Mouse (Mus musculus) hindbrain, embryonic 14.5 days (tissue): Measurements from ENCODE around the gene Ccdc138. TPM values are rescaled to one million over a fixed set of nuclear protein-coding genes. Genes with fewer than 3 reads are reported as not detected.

Experiments
- ATAC-seq: fragments of 200-750 bp; cut with Nextera tagmentation; 2 replicates; pipeline ENCODE4 v1.8.0; 2017; ENCODE audit warnings: moderate number of reproducible peaks, mild to moderate bottlenecking, moderate TSS enrichment, moderate library complexity; ENCODE audit not compliant: low FRiP score
- DNase-seq: peaks from one replicate; pipeline ENCODE4 v3.0.0-alpha.2; 2015; ENCODE audit warnings: low spot score
- H3K27ac ChIP-seq: fragments of 300-500 bp; sonication (generic); 2 replicates; pipeline ENCODE4 v1.5.1; 2014; ENCODE audit warnings: mild to moderate bottlenecking, moderate library complexity
- H3K27me3 ChIP-seq: fragments of 300-500 bp; sonication (generic); 2 replicates; pipeline ENCODE4 v1.6.1; 2014; ENCODE audit warnings: mild to moderate bottlenecking, low read length, mixed read lengths; ENCODE audit not compliant: control insufficient read depth, insufficient read depth
- H3K36me3 ChIP-seq: fragments of 300-500 bp; sonication (generic); replicated peaks from 2 replicates; pipeline ENCODE4 v1.6.1; 2014; ENCODE audit not compliant: control insufficient read depth, insufficient read depth
- H3K4me1 ChIP-seq: fragments of 300-500 bp; sonication (generic); replicated peaks from 2 replicates; pipeline ENCODE4 v1.6.1; 2014; ENCODE audit warnings: antibody characterized with exemption, low read length, mixed read lengths; ENCODE audit not compliant: control insufficient read depth, insufficient read depth
- H3K4me2 ChIP-seq: fragments of 300-500 bp; sonication (generic); replicated peaks from 2 replicates; pipeline ENCODE4 v1.6.1; 2014; ENCODE audit warnings: mild to moderate bottlenecking, moderate library complexity
- H3K4me3 ChIP-seq: fragments of 300-500 bp; sonication (generic); replicated peaks from 2 replicates; pipeline ENCODE4 v1.5.1; 2014; ENCODE audit warnings: mild to moderate bottlenecking, low read length
- H3K9ac ChIP-seq: fragments of 300-500 bp; sonication (generic); 2 replicates; pipeline ENCODE4 v1.6.1; 2014
- H3K9me3 ChIP-seq: fragments of 300-500 bp; sonication (generic); 2 replicates; pipeline ENCODE4 v1.6.1; 2016; ENCODE audit warnings: low read length; ENCODE audit not compliant: control insufficient read depth
- WGBS: fragments of 180-500 bp; shearing (Covaris S2); extraction: QIAGEN DNeasy Blood & Tissue Kit; methylation state at CpG from one replicate; pipeline ENCODE4 v1.1.7; 2014; 5-methylcytosine and 5-hydroxymethylcytosine counted together
- polyA plus RNA-seq: library from polyadenylated mRNA; unstranded; fragments of >200 nt; fragmentation: Nextera tagmentation; extraction: Ambion mirVana; gene quantifications from 2 replicates; pipeline ENCODE4 v1.2.1, GENCODE M21; 2014

The Ccdc138 gene
- polyA plus RNA-seq, 1 experiment from 2014 or later: 7.7 TPM

- ATAC-seq (no peak), DNase-seq (no peak)
- Histone ChIP-seq H3K9me3 (no peaks in the 10 kb centered on the region), H3K9ac (no peak overlapping the region), H3K27ac (no peak overlapping the region), H3K4me2 (no peak overlapping the region), H3K36me3 (no peaks in the 10 kb centered on the region), H3K4me3 (no peak overlapping the region), H3K27me3 (no peaks in the 10 kb centered on the region), H3K4me1 (no peaks in the 10 kb centered on the region)
- 28% methylated on average over 7 of the region's 7 CpGs for WGBS
Observed at GRCm38 (mm10) chr10:58559098-58559497, 61.4 kb downstream of the Ccdc138 start.

- Histone ChIP-seq H3K27me3 (no peaks in the 10 kb centered on the region), H3K9ac (no peak overlapping the region), H3K36me3 (no peaks in the 10 kb centered on the region), H3K4me3 (no peak overlapping the region), H3K4me1 (no peaks in the 10 kb centered on the region), H3K9me3 (no peaks in the 10 kb centered on the region), H3K4me2 (no peak overlapping the region), H3K27ac (no peak overlapping the region)
- DNase-seq (peak; percentile 81), ATAC-seq (peak; percentile 46)
- WGBS: 15% methylated on average over 3 of the region's 3 CpGs
Observed at GRCm38 (mm10) chr10:58559901-58560300, 62.2 kb downstream of the Ccdc138 start.

- no peak for ATAC-seq
- Histone ChIP-seq H3K9me3 (no peaks in the 10 kb centered on the region), H3K4me3 (no peak overlapping the region), H3K27me3 (no peaks in the 10 kb centered on the region), H3K27ac (no peak overlapping the region), H3K4me2 (no peak overlapping the region), H3K9ac (no peak overlapping the region), H3K36me3 (no peaks in the 10 kb centered on the region), H3K4me1 (no peaks in the 10 kb centered on the region)
- 89% methylated on average over 6 of the region's 6 CpGs for WGBS
- DNase-seq: no peak
Observed at GRCm38 (mm10) chr10:58560521-58560920, 62.8 kb downstream of the Ccdc138 start.

- no peaks in the 10 kb centered on the region for H3K27me3 ChIP-seq
- H3K9me3 ChIP-seq: peaks cover 6% of the 10 kb centered on the region; the same call in 1 of the 2 replicates
- no peaks in the 10 kb centered on the region for H3K36me3 ChIP-seq
- H3K27ac ChIP-seq: no peak overlapping the region
- H3K4me2 ChIP-seq: no peak overlapping the region
- ATAC-seq (no peak), DNase-seq (no peak)
- H3K4me1 ChIP-seq: no peaks in the 10 kb centered on the region
- no peak overlapping the region for H3K4me3 ChIP-seq
- H3K9ac ChIP-seq: no peak overlapping the region
- WGBS: 83% methylated on average over 5 of the region's 5 CpGs
Observed at GRCm38 (mm10) chr10:58585427-58586223, 87.9 kb downstream of the Ccdc138 start.

GRCm38 (mm10) chr10:58594486-58594885, 96.7 kb downstream of the Ccdc138 start:
- Histone ChIP-seq H3K36me3 (no peaks in the 10 kb centered on the region), H3K4me3 (no peak overlapping the region), H3K9ac (no peak overlapping the region), H3K27ac (no peak overlapping the region), H3K4me2 (no peak overlapping the region), H3K4me1 (no peaks in the 10 kb centered on the region), H3K9me3 (peaks cover 7% of the 10 kb centered on the region; the same call in 1 of the 2 replicates), H3K27me3 (no peaks in the 10 kb centered on the region)
- no peak for ATAC-seq
- DNase-seq: no peak
- WGBS: 89% methylated on average over 3 of the region's 3 CpGs

- no peak for ATAC-seq
Observed at GRCm38 (mm10) chr10:58595197-58595596, 97.4 kb downstream of the Ccdc138 start.

GRCm38 (mm10) chr10:58595821-58596220, 98.1 kb downstream of the Ccdc138 start:
- Histone ChIP-seq H3K4me3 (no peak overlapping the region), H3K4me2 (no peak overlapping the region), H3K9ac (no peak overlapping the region), H3K27me3 (no peaks in the 10 kb centered on the region), H3K36me3 (no peaks in the 10 kb centered on the region), H3K4me1 (0 out of 2 replicates have a peak, but pooled peaks cover 5% of the 10 kb centered on the region), H3K9me3 (peaks cover 4% of the 10 kb centered on the region; the same call in 1 of the 2 replicates), H3K27ac (no peak overlapping the region)
- ATAC-seq (no peak), DNase-seq (no peak)
- 66% methylated on average over 5 of the region's 5 CpGs for WGBS

More at GRCm38 (mm10) chr10:58595197-58595596, 97.4 kb downstream of the Ccdc138 start:
- no peak overlapping the region for H3K4me3 ChIP-seq
- H3K4me1 ChIP-seq: no peaks in the 10 kb centered on the region
- H3K4me2 ChIP-seq: no peak overlapping the region
- 95% methylated on average over 3 of the region's 3 CpGs for WGBS
- H3K27me3 ChIP-seq: no peaks in the 10 kb centered on the region
- H3K9me3 ChIP-seq: peaks cover 7% of the 10 kb centered on the region; the same call in 1 of the 2 replicates
- H3K27ac ChIP-seq: no peak overlapping the region
- H3K9ac ChIP-seq: no peak overlapping the region
- H3K36me3 ChIP-seq: no peaks in the 10 kb centered on the region
- DNase-seq: no peak

GRCm38 (mm10) chr10:58600151-58600550, 102.4 kb downstream of the Ccdc138 start:
- no peaks in the 10 kb centered on the region for H3K27me3 ChIP-seq
- ATAC-seq (no peak), DNase-seq (no peak)
- no peaks in the 10 kb centered on the region for H3K36me3 ChIP-seq
- H3K27ac ChIP-seq: 0 out of 2 replicates have a peak overlapping the region, but pooled peaks have one; percentile 77
- WGBS: 94% methylated on average over 5 of the region's 5 CpGs
- H3K9ac ChIP-seq: no peak overlapping the region
- H3K4me3 ChIP-seq: no peak overlapping the region
- no peaks in the 10 kb centered on the region for H3K9me3 ChIP-seq
- no peak overlapping the region for H3K4me2 ChIP-seq
- peaks cover 16% of the 10 kb centered on the region; the same call in 1 of the 2 replicates for H3K4me1 ChIP-seq

- Histone ChIP-seq H3K27me3 (no peaks in the 10 kb centered on the region), H3K9ac (no peak overlapping the region), H3K9me3 (no peaks in the 10 kb centered on the region), H3K27ac (peak overlapping the region; percentile 77), H3K4me1 (peaks cover 16% of the 10 kb centered on the region; the same call in 1 of the 2 replicates), H3K4me3 (no peak overlapping the region), H3K4me2 (no peak overlapping the region), H3K36me3 (no peaks in the 10 kb centered on the region)
- peak; percentile 68; the same call in 1 of the 2 replicates for ATAC-seq
- DNase-seq: peak; percentile 37
- WGBS: 7% methylated on average over 5 of the region's 5 CpGs
Observed at GRCm38 (mm10) chr10:58600983-58601382, 103.2 kb downstream of the Ccdc138 start.
